8 mouse cellular contexts compared by ENCODE assay signal in the genomic region with DNA sequence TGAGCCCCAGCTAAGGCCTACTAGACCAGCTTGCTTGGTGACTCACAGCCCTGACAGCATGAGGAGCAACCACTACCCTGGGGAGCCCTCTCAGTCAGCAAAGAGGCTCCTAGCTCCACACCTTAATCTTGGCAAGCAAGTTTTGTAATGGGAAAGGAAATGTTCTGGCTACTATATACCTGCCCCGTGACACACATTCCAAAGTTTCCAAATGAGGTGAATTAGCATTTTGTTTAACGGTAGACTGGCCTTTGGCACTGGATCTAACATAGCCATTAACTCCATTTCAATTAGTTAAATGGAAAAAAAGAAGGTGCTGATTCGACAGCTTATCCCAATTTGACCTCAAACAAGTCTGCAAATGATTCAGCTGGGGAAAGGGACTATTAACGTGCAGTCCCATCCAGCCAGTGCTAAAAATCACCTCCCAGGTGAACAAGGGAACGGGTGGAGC. TPM values are rescaled to one million over a fixed set of nuclear protein-coding genes. Genes with fewer than 3 reads are reported as not detected.
DNase-seq lines count a peak whose midpoint lies in the region; ATAC-seq and TF ChIP-seq lines count a peak whose summit lies in the region.

No protein-coding gene starts in this region.

- H3K4me3 ChIP-seq in heart, embryonic 16.5 days (ENCODE audit: low read length): no peak overlapping the region
- peak overlapping the region; percentile 38 for H3K4me3 ChIP-seq in embryonic fibroblast, embryonic 13.5 days (ENCODE audit: insufficient read depth, low read length)
- H3K4me3 ChIP-seq in midbrain, embryonic 15.5 days: peak overlapping the region; percentile 98

- 71% methylated on average over 5 of the region's 5 CpGs for WGBS in heart, embryonic 16.5 days
- WGBS in midbrain, embryonic 15.5 days: 76% methylated on average over 5 of the region's 5 CpGs

- no peaks in the 10 kb centered on the region for H3K27me3 ChIP-seq in heart, embryonic 16.5 days (ENCODE audit: control insufficient read depth, insufficient read depth, low read length)
- H3K27me3 ChIP-seq in midbrain, embryonic 15.5 days (replicated peaks): no peaks in the 10 kb centered on the region

- peak overlapping the region; percentile 31 for H3K4me2 ChIP-seq in heart, embryonic 16.5 days (ENCODE audit: low read depth, low read length)
- H3K4me2 ChIP-seq in midbrain, embryonic 15.5 days: peak overlapping the region; percentile 75

- no peaks in the 10 kb centered on the region for H3K9me3 ChIP-seq in heart, embryonic 16.5 days (replicated peaks; ENCODE audit: control insufficient read depth, low read length)
- H3K9me3 ChIP-seq in midbrain, embryonic 15.5 days: no peaks in the 10 kb centered on the region

- H3K27ac ChIP-seq in heart, embryonic 16.5 days (ENCODE audit: low read length): no peak overlapping the region
- H3K27ac ChIP-seq in embryonic fibroblast, embryonic 13.5 days (ENCODE audit: insufficient read depth, low read length): no peak overlapping the region
- H3K27ac ChIP-seq in midbrain, embryonic 15.5 days: no peak overlapping the region

- TF ChIP-seq CTCF in embryonic fibroblast, embryonic 13.5 days (IDR thresholded peaks at IDR 0.05; ENCODE audit: borderline replicate concordance, insufficient read depth, low read length): no peak

- ATAC-seq in heart, embryonic 16.5 days (replicated peaks; ENCODE audit: extremely low read depth, insufficient read depth, low FRiP score): no peak
- no peak for ATAC-seq in midbrain, embryonic 15.5 days (replicated peaks)

- peaks cover 26% of the 10 kb centered on the region for H3K36me3 ChIP-seq in heart, embryonic 16.5 days (ENCODE audit: control insufficient read depth, insufficient read depth)
- H3K36me3 ChIP-seq in midbrain, embryonic 15.5 days (replicated peaks): peaks cover 18% of the 10 kb centered on the region; the same call in 1 of the 2 replicates

- peaks cover 11% of the 10 kb centered on the region; the same call in 1 of the 2 replicates for H3K4me1 ChIP-seq in heart, embryonic 16.5 days (ENCODE audit: control insufficient read depth, insufficient read depth, low read length)
- H3K4me1 ChIP-seq in embryonic fibroblast, embryonic 13.5 days (ENCODE audit: control insufficient read depth, insufficient read depth, low read length): no peaks in the 10 kb centered on the region
- H3K4me1 ChIP-seq in midbrain, embryonic 15.5 days: peaks cover 23% of the 10 kb centered on the region

- TF ChIP-seq POLR2A in embryonic fibroblast, embryonic 13.5 days (IDR thresholded peaks at IDR 0.05; ENCODE audit: low read depth, low read length): no peak

- no peak overlapping the region for H3K9ac ChIP-seq in heart, embryonic 16.5 days (ENCODE audit: low read length)
- H3K9ac ChIP-seq in midbrain, embryonic 15.5 days: no peak overlapping the region

- no peak for DNase-seq in heart, postnatal 4 days
- peak; percentile 79 to 94 for DNase-seq in kidney, adult 8-10 months
- DNase-seq in right cerebral cortex, postnatal 14 days: no peak
- DNase-seq in gastrocnemius, postnatal 4 days (ENCODE audit: low spot score in 2 of 2): no peak
- no peak for DNase-seq in layer of hippocampus, postnatal 25 days (ENCODE audit: extremely low spot score in 1 of 2, low spot score in 1 of 2)

RNA-seq across cellular contexts. Expression of gene Bod1, which starts 1.2 kb away (rescaled TPM):
- polyA plus RNA-seq in heart, embryonic 16.5 days (2015; fragmentation: Nextera tagmentation; extraction: Ambion mirVana): 62.8 and 73.4 TPM in 2 replicates
- total RNA-seq in heart, postnatal 4 days (2021): 10 to 100 TPM; 85.1 to 94.5 TPM
- 46.0 and 51.2 TPM in 2 replicates for polyA plus RNA-seq in embryonic fibroblast, embryonic 13.5 days (2011; ENCODE audit: insufficient read length, low read depth, missing spikeins)
- 138 and 148 TPM in 2 replicates for polyA plus RNA-seq in midbrain, embryonic 15.5 days (2015; fragmentation: Nextera tagmentation; extraction: Ambion mirVana)
- total RNA-seq in gastrocnemius, postnatal 4 days (2021): 100 to 1,000 TPM; 109 to 111 TPM
- 100 to 1,000 TPM in 1 of 2 experiments, 10 to 100 TPM in 1; 88.3 to 105 TPM for total RNA-seq in layer of hippocampus, postnatal 25 days (2021)

Comparison
In these comparisons a context has a peak if more than half of its experiments do, and no peak if none do; other contexts are left out.
1. DNase-seq: peak in kidney, adult 8-10 months (2 of 2); none in heart, postnatal 4 days (single experiment), right cerebral cortex, postnatal 14 days (single experiment), gastrocnemius, postnatal 4 days (0 of 2) and layer of hippocampus, postnatal 25 days (0 of 2).